ENCODE assay signal across 20 mouse cellular contexts in the genomic region with DNA sequence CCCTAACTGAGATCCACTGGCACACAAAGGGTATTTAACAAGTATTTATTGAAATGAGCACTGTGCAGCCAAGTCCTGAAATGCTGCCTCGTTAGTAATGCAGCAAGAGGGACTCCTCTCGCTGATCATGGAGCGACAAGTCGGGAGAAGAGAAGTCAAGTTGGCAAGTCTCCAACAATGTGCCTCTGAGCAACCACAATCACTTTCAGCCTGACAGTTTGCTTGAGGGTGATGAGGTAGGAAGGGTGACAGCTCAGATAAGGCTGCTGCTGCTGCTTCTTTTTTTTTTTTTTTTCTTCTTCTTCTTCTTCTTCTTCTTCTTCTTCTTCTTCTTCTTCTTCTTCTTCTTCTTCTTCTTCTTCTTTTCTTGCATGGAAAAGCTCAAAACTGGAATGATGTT. TPM values are rescaled to one million over a fixed set of nuclear protein-coding genes. Genes with fewer than 3 reads are reported as not detected.
DNase-seq lines count a peak whose midpoint lies in the region; ATAC-seq and TF ChIP-seq lines count a peak whose summit lies in the region.
"Had no signal": no experiment of that assay in that cellular context is flagged by ENCODE, and none has a peak within 500 bp of the region (broad histone marks: within the 10 kb centered on the region; RNA-seq: fewer than 3 reads in every experiment).

No protein-coding gene starts in this region.

- H3K9me3 ChIP-seq in forebrain, embryonic 15.5 days = no peaks in the 10 kb centered on the region
- H3K9me3 ChIP-seq in forebrain, embryonic 11.5 days (ENCODE audit: control insufficient read depth, low read length) = no peaks in the 10 kb centered on the region
- H3K9me3 ChIP-seq in liver, embryonic 14.5 days (ENCODE audit: control insufficient read depth, low read length) = no peaks in the 10 kb centered on the region
- H3K9me3 ChIP-seq in hindbrain, embryonic 13.5 days = no peaks in the 10 kb centered on the region
- H3K9me3 ChIP-seq: midbrain, embryonic 12.5 days had no signal

- no peaks in the 10 kb centered on the region for H3K27me3 ChIP-seq in forebrain, embryonic 15.5 days
- H3K27me3 ChIP-seq in forebrain, embryonic 11.5 days (ENCODE audit: control insufficient read depth, insufficient read depth, low read length) = no peaks in the 10 kb centered on the region; the same call in 1 of the 2 replicates
- no peaks in the 10 kb centered on the region for H3K27me3 ChIP-seq in liver, embryonic 14.5 days (ENCODE audit: control insufficient read depth, insufficient read depth, low read length)
- no peaks in the 10 kb centered on the region for H3K27me3 ChIP-seq in hindbrain, embryonic 13.5 days

- 21% methylated on average over 4 of the region's 4 CpGs for WGBS in forebrain, embryonic 15.5 days
- 65% methylated on average over 4 of the region's 4 CpGs for WGBS in forebrain, embryonic 11.5 days
- 38% methylated on average over 4 of the region's 4 CpGs for WGBS in liver, embryonic 14.5 days (ENCODE audit: insufficient replicate concordance)
- WGBS in hindbrain, embryonic 13.5 days = 45% methylated on average over 4 of the region's 4 CpGs

- no peak overlapping the region for H3K4me3 ChIP-seq in forebrain, embryonic 15.5 days
- no peak overlapping the region for H3K4me3 ChIP-seq in forebrain, embryonic 11.5 days (ENCODE audit: low read depth, low read length)
- H3K4me3 ChIP-seq in liver, embryonic 14.5 days (ENCODE audit: insufficient read depth in 1 of 2, low read depth in 2 of 2, low read length in 2 of 2) = no peak overlapping the region
- no peak overlapping the region for H3K4me3 ChIP-seq in hindbrain, embryonic 13.5 days
- H3K4me3 ChIP-seq: heart, adult 2 months; midbrain, embryonic 12.5 days; myocyte had no signal

- no peak overlapping the region for H3K27ac ChIP-seq in forebrain, embryonic 15.5 days (replicated peaks)
- H3K27ac ChIP-seq in forebrain, embryonic 11.5 days (ENCODE audit: low read depth, low read length) = no peak overlapping the region
- no peak overlapping the region for H3K27ac ChIP-seq in liver, embryonic 14.5 days
- H3K27ac ChIP-seq in hindbrain, embryonic 13.5 days = no peak overlapping the region
- H3K27ac ChIP-seq: heart, adult 2 months; hindbrain, embryonic 14.5 days; midbrain, embryonic 12.5 days; stomach, postnatal 0 days had no signal

- no peaks in the 10 kb centered on the region for H3K36me3 ChIP-seq in forebrain, embryonic 15.5 days
- no peaks in the 10 kb centered on the region for H3K36me3 ChIP-seq in forebrain, embryonic 11.5 days (ENCODE audit: control insufficient read depth, insufficient read depth, low read length)
- no peaks in the 10 kb centered on the region for H3K36me3 ChIP-seq in liver, embryonic 14.5 days (replicated peaks; ENCODE audit: control insufficient read depth, insufficient read depth, low read depth)
- no peaks in the 10 kb centered on the region for H3K36me3 ChIP-seq in hindbrain, embryonic 13.5 days
- H3K36me3 ChIP-seq: midbrain, embryonic 12.5 days had no signal

- peak; percentile 30; the same call in 1 of the 2 replicates for TF ChIP-seq EP300 in liver, embryonic 14.5 days (IDR thresholded peaks at IDR 0.05; ENCODE audit: low read depth)

- no peak overlapping the region for H3K9ac ChIP-seq in forebrain, embryonic 15.5 days (replicated peaks)
- H3K9ac ChIP-seq in forebrain, embryonic 11.5 days (ENCODE audit: low read length) = no peak overlapping the region
- no peak overlapping the region for H3K9ac ChIP-seq in liver, embryonic 14.5 days (replicated peaks)
- no peak overlapping the region for H3K9ac ChIP-seq in hindbrain, embryonic 13.5 days
- H3K9ac ChIP-seq: hindbrain, embryonic 14.5 days; midbrain, embryonic 12.5 days had no signal

- peak; percentile 48; the same call in 1 of the 2 replicates for ATAC-seq in forebrain, embryonic 15.5 days (replicated peaks)
- no peak for ATAC-seq in forebrain, embryonic 11.5 days (replicated peaks; ENCODE audit: low FRiP score)
- peak; percentile 55; the same call in 1 of the 2 replicates for ATAC-seq in liver, embryonic 14.5 days (ENCODE audit: insufficient read depth)
- ATAC-seq in hindbrain, embryonic 13.5 days (ENCODE audit: low FRiP score) = no peak

- TF ChIP-seq CTCF in liver, embryonic 14.5 days (IDR thresholded peaks at IDR 0.05; ENCODE audit: low read depth) = no peak

- no peak for DNase-seq in forebrain, embryonic 11.5 days (ENCODE audit: low spot score)
- peak; percentile 93 for DNase-seq in 416B (ENCODE audit: low read depth)
- peak; percentile 43 for DNase-seq in c-Kit-positive CD71-positive TER-119-negative erythroid progenitor cells, embryonic 14.5 days (ENCODE audit: low read depth)
- DNase-seq in liver, embryonic 14.5 days (ENCODE audit: low read depth in 3 of 3, low spot score in 3 of 3) = peak in 2 of 3 experiments; percentile 29 to 33
- DNase-seq in right cerebral cortex, adult 2 months (ENCODE audit: low spot score in 2 of 2) = no peak
- DNase-seq: adrenal gland, postnatal 25 days; B cell, adult 2 months; heart, adult 2 months; kidney, adult 11 months; kidney, postnatal 14 days; layer of hippocampus, adult 9-11 months; lung, adult 18-20 months; right cerebral cortex, postnatal 14 days; thymus, postnatal 25 days had no signal

- no peak overlapping the region for H3K4me2 ChIP-seq in forebrain, embryonic 15.5 days (replicated peaks)
- no peak overlapping the region for H3K4me2 ChIP-seq in forebrain, embryonic 11.5 days (ENCODE audit: low read depth, low read length, severe bottlenecking)
- H3K4me2 ChIP-seq in liver, embryonic 14.5 days (ENCODE audit: low read depth) = 0 out of 2 replicates have a peak overlapping the region, but pooled peaks have one; percentile 15
- no peak overlapping the region for H3K4me2 ChIP-seq in hindbrain, embryonic 13.5 days
- H3K4me2 ChIP-seq: hindbrain, embryonic 14.5 days; midbrain, embryonic 12.5 days had no signal

- no peaks in the 10 kb centered on the region for H3K4me1 ChIP-seq in forebrain, embryonic 15.5 days
- H3K4me1 ChIP-seq in forebrain, embryonic 11.5 days (replicated peaks; ENCODE audit: control insufficient read depth, insufficient read depth, low read length) = no peaks in the 10 kb centered on the region
- peaks cover 0 to 2% of the 10 kb centered on the region in 2 experiments; a peak in 2 of 4 replicates for H3K4me1 ChIP-seq in liver, embryonic 14.5 days (replicated peaks; ENCODE audit: control insufficient read depth in 2 of 2, insufficient read depth in 2 of 2, low read length in 1 of 2)
- H3K4me1 ChIP-seq in hindbrain, embryonic 13.5 days (replicated peaks) = no peaks in the 10 kb centered on the region
- H3K4me1 ChIP-seq: midbrain, embryonic 12.5 days had no signal

RNA-seq across cellular contexts. Expression of a gene that starts 25.0 kb away (rescaled TPM):
- 0.29 and 0.60 TPM in 2 replicates for polyA plus RNA-seq in forebrain, embryonic 15.5 days (2015; fragmentation: Nextera tagmentation; extraction: Ambion mirVana)
- not detected in 2 replicates for polyA plus RNA-seq in forebrain, embryonic 11.5 days (2014; fragmentation: Nextera tagmentation; extraction: Ambion mirVana)
- 42.1 and 62.5 TPM in 2 replicates for polyA plus RNA-seq in liver, embryonic 14.5 days (2012; rRNA removed)
- polyA plus RNA-seq in liver, embryonic 14.5 days (2014; fragmentation: Nextera tagmentation; extraction: Ambion mirVana) = 52.5 and 56.6 TPM in 2 replicates
- polyA plus RNA-seq in hindbrain, embryonic 13.5 days (2015; fragmentation: Nextera tagmentation; extraction: Ambion mirVana) = 0.58 and 1.2 TPM in 2 replicates
- polyA plus RNA-seq: midbrain, embryonic 12.5 days; myocyte had no signal

RNA-seq across cellular contexts. Expression of a gene that starts 52.2 kb away (rescaled TPM):
- 53.6 and 55.8 TPM in 2 replicates for polyA plus RNA-seq in forebrain, embryonic 15.5 days (2015; fragmentation: Nextera tagmentation; extraction: Ambion mirVana)
- polyA plus RNA-seq in forebrain, embryonic 11.5 days (2014; fragmentation: Nextera tagmentation; extraction: Ambion mirVana) = 28.1 and 32.1 TPM in 2 replicates
- 0.03 and 0.06 TPM in 2 replicates for polyA plus RNA-seq in liver, embryonic 14.5 days (2012; rRNA removed)
- polyA plus RNA-seq in liver, embryonic 14.5 days (2014; fragmentation: Nextera tagmentation; extraction: Ambion mirVana) = 0.05 and 0.08 TPM in 2 replicates
- polyA plus RNA-seq in hindbrain, embryonic 13.5 days (2015; fragmentation: Nextera tagmentation; extraction: Ambion mirVana) = 60.1 and 61.2 TPM in 2 replicates
- polyA plus RNA-seq: myocyte had no signal

Comparison
In these comparisons a context has a peak if more than half of its experiments do, and no peak if none do; other contexts are left out.
1. ATAC-seq: peak in forebrain, embryonic 15.5 days (single experiment) and liver, embryonic 14.5 days (single experiment); none in forebrain, embryonic 11.5 days (single experiment) and hindbrain, embryonic 13.5 days (single experiment).
2. DNase-seq: peak in 416B (single experiment), c-Kit-positive CD71-positive TER-119-negative erythroid progenitor cells, embryonic 14.5 days (single experiment) and liver, embryonic 14.5 days (2 of 3); none in forebrain, embryonic 11.5 days (single experiment) and right cerebral cortex, adult 2 months (0 of 2).
3. RNA of a gene that starts 25.0 kb away (polyA plus RNA-seq): 42.1 to 62.5 TPM in liver, embryonic 14.5 days; 0.58 to 1.2 TPM in hindbrain, embryonic 13.5 days, 0.29 to 0.60 TPM in forebrain, embryonic 15.5 days and not detected in forebrain, embryonic 11.5 days; every median in the first group is over 10 times any median in the second.
4. RNA of a gene that starts 52.2 kb away (polyA plus RNA-seq): 60.1 to 61.2 TPM in hindbrain, embryonic 13.5 days, 53.6 to 55.8 TPM in forebrain, embryonic 15.5 days and 28.1 to 32.1 TPM in forebrain, embryonic 11.5 days; 0.03 to 0.08 TPM in liver, embryonic 14.5 days; every median in the first group is over 10 times any median in the second.